Mouse (Mus musculus) right cerebral cortex, postnatal 25 days (tissue): ENCODE data around the gene Polr1a.

Source experiments
- DNase-seq: peaks from one replicate; pipeline ENCODE4 v3.0.0; 2022

Polr1a gene

DNA sequence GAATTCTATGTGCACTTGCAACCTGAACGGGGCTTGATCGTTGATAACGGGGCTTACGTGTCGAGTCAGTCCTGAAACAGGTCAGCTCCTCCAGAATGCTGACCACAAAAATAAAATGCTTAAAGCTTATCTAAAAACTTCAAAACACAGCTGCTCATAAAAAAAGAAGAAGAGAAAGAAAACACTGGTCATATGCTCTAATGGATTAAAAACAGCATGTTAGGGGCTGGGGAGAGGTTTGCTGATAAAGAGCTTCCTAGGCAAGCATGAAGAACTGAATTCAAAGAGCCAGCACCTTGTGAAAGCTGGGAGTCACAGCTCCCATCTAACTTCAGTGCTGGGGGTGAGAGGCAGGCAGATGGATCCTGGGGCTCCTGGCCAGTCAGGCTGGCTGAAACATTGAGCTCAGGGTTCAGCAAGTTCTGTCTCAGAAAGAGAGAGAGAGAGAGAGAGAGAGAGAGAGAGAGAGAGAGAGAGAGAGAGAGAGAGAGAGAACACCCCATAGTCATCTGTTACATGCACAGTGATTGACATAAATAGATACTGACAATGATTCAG lies 92.4 kb downstream of the Polr1a start:
- no peak for DNase-seq

DNA sequence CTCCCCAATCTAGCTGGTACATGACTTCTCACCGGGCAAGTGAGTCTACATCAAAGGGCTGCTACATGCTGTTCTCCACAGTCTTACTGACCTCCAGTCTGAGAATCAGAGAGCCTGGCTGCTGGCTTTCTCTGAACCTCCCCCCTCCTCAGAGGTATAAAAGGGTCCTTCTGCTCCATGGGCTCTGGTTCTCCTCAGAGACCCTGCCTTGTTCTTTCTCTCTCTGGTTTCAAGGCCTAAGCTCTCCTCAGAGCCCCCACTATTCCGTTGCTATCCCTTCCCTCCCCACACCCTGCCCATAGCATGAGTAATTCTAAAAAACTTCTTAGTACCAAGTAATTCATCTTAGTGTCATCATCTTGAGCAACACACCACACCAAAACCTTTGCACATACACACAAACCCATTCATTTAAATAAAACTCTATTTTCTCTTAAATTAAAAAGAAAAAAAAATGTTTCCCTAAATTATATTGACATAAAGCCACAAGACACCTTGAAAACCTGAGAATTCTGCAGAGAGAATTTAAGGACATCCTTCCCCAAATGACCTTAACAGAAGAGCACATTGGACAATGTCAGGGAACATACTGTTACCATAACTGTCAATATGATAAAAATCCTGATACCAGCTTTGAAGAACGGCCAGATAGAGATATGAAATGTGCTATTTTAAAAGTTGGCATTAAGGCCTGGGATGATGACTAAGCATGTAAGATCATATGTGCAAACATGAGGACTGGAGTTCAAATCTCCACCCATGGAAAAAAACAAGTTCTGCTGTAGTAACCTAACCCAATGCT lies 98.8 kb downstream of the Polr1a start:
- DNase-seq = no peak

- DNase-seq = no peak
Measured at GRCm38 (mm10) chr6:72008213-72008655, 99.4 kb downstream of the Polr1a start.

DNA sequence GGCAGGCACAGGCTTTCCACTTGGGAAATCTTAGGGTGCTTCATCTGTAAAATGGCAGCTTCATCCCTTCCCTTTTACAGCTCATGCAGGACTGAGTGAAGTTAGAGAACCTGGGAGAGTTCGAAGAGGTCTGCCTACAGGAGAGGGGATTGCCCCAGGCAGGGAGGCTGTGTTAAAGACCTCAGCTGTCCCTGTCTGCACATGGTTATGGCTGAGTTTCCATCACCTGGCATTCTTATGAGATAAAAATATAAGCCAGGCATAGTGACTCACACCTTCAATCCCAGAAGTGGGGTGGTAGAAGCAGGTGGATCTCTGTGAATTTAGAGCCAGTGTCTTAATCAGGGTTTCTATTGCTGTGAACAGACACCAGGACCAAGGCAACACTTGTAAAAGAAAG lies 100.6 kb downstream of the Polr1a start:
- DNase-seq = no peak

GRCm38 (mm10) chr6:72014033-72014432 lies 105.2 kb downstream of the Polr1a start:
- no peak for DNase-seq

DNA sequence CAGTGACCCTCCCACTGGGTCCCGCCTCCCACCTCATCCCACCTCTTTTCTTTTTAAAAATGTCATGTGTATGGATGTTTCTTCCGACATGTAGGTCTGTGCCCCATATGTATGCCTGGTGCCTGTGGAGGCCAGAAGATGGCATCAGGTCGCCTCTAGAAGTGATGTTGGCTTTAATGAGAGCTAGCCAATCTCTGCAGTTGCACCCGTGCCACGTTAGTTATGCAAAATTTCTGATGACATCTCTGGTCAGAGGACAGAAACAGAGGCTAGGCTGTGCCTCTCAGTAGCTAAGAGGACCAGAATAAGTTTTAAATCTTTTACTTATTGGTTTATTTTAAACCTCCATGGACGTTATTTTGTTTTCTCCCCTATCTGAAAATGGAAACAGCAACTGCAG lies 109.2 kb downstream of the Polr1a start:
- DNase-seq = no peak

- DNase-seq = no peak
Measured at GRCm38 (mm10) chr6:72025497-72025896, 116.6 kb downstream of the Polr1a start.

GRCm38 (mm10) chr6:72028079-72028478 lies 119.2 kb downstream of the Polr1a start:
- DNase-seq = no peak

GRCm38 (mm10) chr6:72029674-72030073 lies 120.8 kb downstream of the Polr1a start:
- DNase-seq = no peak
